Mouse (Mus musculus): Measurements from ENCODE around the gene Mad1l1.

DNA sequence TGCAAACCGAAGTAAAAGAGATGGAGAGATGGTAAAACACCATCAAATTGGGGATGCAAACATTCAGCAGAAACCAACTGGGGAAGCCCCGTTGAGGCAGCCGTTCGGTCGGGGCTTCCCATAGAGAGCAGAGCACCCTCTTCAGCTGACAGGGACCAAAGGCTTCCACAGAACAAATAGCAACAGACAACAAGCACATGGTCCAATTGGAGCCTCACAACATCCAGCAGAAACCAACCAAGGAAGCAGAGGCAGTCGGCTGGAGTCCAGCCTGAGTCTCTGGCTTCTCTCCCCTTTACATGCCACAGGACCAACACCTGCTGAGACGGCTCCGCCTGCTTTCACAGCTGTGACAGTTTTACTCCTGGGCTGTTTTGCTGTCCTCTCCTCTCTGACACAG lies 343.9 kb downstream of the Mad1l1 start:
- TF ChIP-seq CTCF (IDR thresholded peaks at IDR 0.05; ENCODE audit: extremely low read depth, insufficient read depth, insufficient read length, insufficient replicate concordance) (no peak), POLR2A (IDR thresholded peaks at IDR 0.05; ENCODE audit: low read depth, low read length) (no peak)

Data from spleen, adult 2 months (tissue).